Comparison of ENCODE assay signal across 17 mouse cellular contexts in genomic region chr5:120358084-120358690, GRCm38 (mm10).
DNase-seq lines count a peak whose midpoint lies in the region; ATAC-seq and TF ChIP-seq lines count a peak whose summit lies in the region.
"Had no signal": no experiment of that assay in that cellular context is flagged by ENCODE, and none has a peak within 500 bp of the region (broad histone marks: within the 10 kb centered on the region; RNA-seq: fewer than 3 reads in every experiment).

No protein-coding gene starts in this region.

- peaks cover 83% of the 10 kb centered on the region for H3K27me3 ChIP-seq in heart, embryonic 10.5 days (ENCODE audit: insufficient read depth, poor library complexity, severe bottlenecking)
- no peaks in the 10 kb centered on the region for H3K27me3 ChIP-seq in embryonic facial prominence, embryonic 11.5 days (ENCODE audit: control insufficient read depth, insufficient read depth, low read length)
- peaks cover 85% of the 10 kb centered on the region for H3K27me3 ChIP-seq in midbrain, embryonic 12.5 days

- TF ChIP-seq POLR2A in brain, embryonic 14.5 days (IDR thresholded peaks at IDR 0.05; ENCODE audit: borderline replicate concordance, extremely low read depth, insufficient read depth, insufficient read length, poor library complexity, severe bottlenecking): no peak
- TF ChIP-seq POLR2A in lung, adult 2 months (IDR thresholded peaks at IDR 0.05; ENCODE audit: borderline replicate concordance, extremely low read depth, low read depth, low read length): no peak

- H3K4me2 ChIP-seq in embryonic facial prominence, embryonic 11.5 days (ENCODE audit: low read depth, low read length): no peak overlapping the region
- H3K4me2 ChIP-seq in midbrain, embryonic 12.5 days (replicated peaks): peak overlapping the region; percentile 22
- H3K4me2 ChIP-seq: heart, embryonic 15.5 days; limb, embryonic 15.5 days; neural tube, embryonic 13.5 days had no signal

- peak; percentile 34; the same call in 1 of the 2 replicates for ATAC-seq in embryonic facial prominence, embryonic 11.5 days (replicated peaks; ENCODE audit: insufficient number of reproducible peaks, low FRiP score, low TSS enrichment, low read depth)
- peak; percentile 44; the same call in 1 of the 2 replicates for ATAC-seq in midbrain, embryonic 12.5 days (ENCODE audit: low FRiP score, low read depth)

- DNase-seq in heart, embryonic 10.5 days (ENCODE audit: low spot score): no peak
- DNase-seq in heart, postnatal 36 days: no peak
- peak; percentile 64 for DNase-seq in brain, embryonic 14.5 days (ENCODE audit: low read depth)
- DNase-seq in embryonic facial prominence, embryonic 11.5 days (ENCODE audit: low spot score): no peak
- DNase-seq in gastrocnemius, adult 8-10 months (ENCODE audit: low spot score in 2 of 2): no peak
- no peak for DNase-seq in lung, adult 2 months
- no peak for DNase-seq in layer of hippocampus, postnatal 14 days (ENCODE audit: low spot score in 2 of 2)
- DNase-seq: adrenal gland, postnatal 10 days; cerebellum, postnatal 25 days; lung, adult 18-20 months; right cerebral cortex, adult 18-20 months; spleen, adult 18-20 months had no signal

- H3K9ac ChIP-seq in embryonic facial prominence, embryonic 11.5 days (replicated peaks; ENCODE audit: low read length): no peak overlapping the region
- H3K9ac ChIP-seq in midbrain, embryonic 12.5 days (replicated peaks): no peak overlapping the region
- H3K9ac ChIP-seq: heart, embryonic 15.5 days; limb, embryonic 15.5 days; neural tube, embryonic 13.5 days had no signal

- H3K9me3 ChIP-seq in heart, embryonic 10.5 days: no peaks in the 10 kb centered on the region
- no peaks in the 10 kb centered on the region for H3K9me3 ChIP-seq in embryonic facial prominence, embryonic 11.5 days (replicated peaks; ENCODE audit: control insufficient read depth, low read length)
- H3K9me3 ChIP-seq in midbrain, embryonic 12.5 days: no peaks in the 10 kb centered on the region
- H3K9me3 ChIP-seq: heart, embryonic 15.5 days; limb, embryonic 15.5 days; neural tube, embryonic 13.5 days had no signal

- 8% methylated on average over 20 of the region's 20 CpGs for WGBS in heart, embryonic 10.5 days
- WGBS in embryonic facial prominence, embryonic 11.5 days: 11% methylated on average over 20 of the region's 20 CpGs
- 10% methylated on average over 20 of the region's 20 CpGs for WGBS in midbrain, embryonic 12.5 days
- WGBS in lung, adult 2 months: 12% methylated on average over 20 of the region's 20 CpGs

- peaks cover 7% of the 10 kb centered on the region for H3K4me1 ChIP-seq in heart, embryonic 10.5 days
- H3K4me1 ChIP-seq in embryonic facial prominence, embryonic 11.5 days (ENCODE audit: control insufficient read depth, insufficient read depth, low read length): no peaks in the 10 kb centered on the region
- peaks cover 10% of the 10 kb centered on the region for H3K4me1 ChIP-seq in midbrain, embryonic 12.5 days
- no peaks in the 10 kb centered on the region for H3K4me1 ChIP-seq in lung, adult 2 months (ENCODE audit: control insufficient read depth, insufficient read depth, low read length)
- H3K4me1 ChIP-seq: heart, embryonic 15.5 days; limb, embryonic 15.5 days had no signal

- peak overlapping the region; percentile 22; the same call in 1 of the 2 replicates for H3K4me3 ChIP-seq in heart, embryonic 10.5 days
- H3K4me3 ChIP-seq in embryonic facial prominence, embryonic 11.5 days (ENCODE audit: low read depth, low read length): no peak overlapping the region
- no peak overlapping the region for H3K4me3 ChIP-seq in midbrain, embryonic 12.5 days
- no peak overlapping the region for H3K4me3 ChIP-seq in lung, adult 2 months (replicated peaks; ENCODE audit: extremely low read depth, low read depth, low read length)
- H3K4me3 ChIP-seq: heart, embryonic 15.5 days; left cerebral cortex, adult 2 months; limb, embryonic 15.5 days; neural tube, embryonic 13.5 days had no signal

- no peak overlapping the region for H3K27ac ChIP-seq in heart, embryonic 10.5 days
- H3K27ac ChIP-seq in embryonic facial prominence, embryonic 11.5 days (replicated peaks; ENCODE audit: low read depth, low read length): no peak overlapping the region
- H3K27ac ChIP-seq in midbrain, embryonic 12.5 days (replicated peaks): peak overlapping the region; percentile 47
- H3K27ac ChIP-seq: heart, embryonic 15.5 days; left cerebral cortex, adult 2 months; limb, embryonic 15.5 days; neural tube, embryonic 13.5 days had no signal

- intact Hi-C loops in heart, postnatal 36 days (cut with DNase I): no loop called here

- H3K36me3 ChIP-seq in heart, embryonic 10.5 days: no peaks in the 10 kb centered on the region
- H3K36me3 ChIP-seq in embryonic facial prominence, embryonic 11.5 days (replicated peaks; ENCODE audit: control insufficient read depth, insufficient read depth, low read depth, low read length): no peaks in the 10 kb centered on the region
- no peaks in the 10 kb centered on the region for H3K36me3 ChIP-seq in midbrain, embryonic 12.5 days
- H3K36me3 ChIP-seq: heart, embryonic 15.5 days; limb, embryonic 15.5 days; neural tube, embryonic 13.5 days had no signal

- no peak for TF ChIP-seq CTCF in brain, embryonic 14.5 days (IDR thresholded peaks at IDR 0.05; ENCODE audit: borderline replicate concordance, extremely low read depth, insufficient read depth, insufficient read length)
- no peak for TF ChIP-seq CTCF in lung, adult 2 months (IDR thresholded peaks at IDR 0.05; ENCODE audit: insufficient read depth, low read length)
